Mouse (Mus musculus) cerebellum, adult 9-11 months (tissue): ENCODE data around the gene Etv5.

Experiments
- DNase-seq: peaks from one replicate; pipeline ENCODE4 v3.0.0; 2022

The Etv5 gene

GRCm38 (mm10) chr16:22428853-22429341 is 10.6 kb downstream of the Etv5 start:
- DNase-seq: peak; percentile 86

GRCm38 (mm10) chr16:22426866-22427265 is 12.7 kb downstream of the Etv5 start:
- DNase-seq: no peak

- DNase-seq: no peak
These were observed 17.3 kb downstream of the Etv5 start for GRCm38 (mm10) chr16:22422256-22422655.

GRCm38 (mm10) chr16:22417931-22418330 is 21.6 kb downstream of the Etv5 start:
- DNase-seq: no peak

- DNase-seq: no peak
These were observed 22.5 kb downstream of the Etv5 start for GRCm38 (mm10) chr16:22417044-22417443.

- no peak for DNase-seq
These were observed 23.2 kb downstream of the Etv5 start for GRCm38 (mm10) chr16:22416140-22416848.

GRCm38 (mm10) chr16:22414205-22414754 is 25.2 kb downstream of the Etv5 start:
- no peak for DNase-seq

GRCm38 (mm10) chr16:22412459-22413229 is 26.9 kb downstream of the Etv5 start:
- no peak for DNase-seq

- DNase-seq: no peak
These were observed 27.8 kb downstream of the Etv5 start for GRCm38 (mm10) chr16:22411764-22412163.

- DNase-seq: no peak
These were observed 29.5 kb downstream of the Etv5 start for GRCm38 (mm10) chr16:22410000-22410399.

GRCm38 (mm10) chr16:22408642-22409360 is 30.7 kb downstream of the Etv5 start:
- no peak for DNase-seq

GRCm38 (mm10) chr16:22406747-22407146 is 32.8 kb downstream of the Etv5 start:
- DNase-seq: no peak

- DNase-seq: peak; percentile 83
These were observed 33.5 kb downstream of the Etv5 start for GRCm38 (mm10) chr16:22406050-22406449.

- DNase-seq: peak; percentile 32
These were observed 34.0 kb downstream of the Etv5 start for GRCm38 (mm10) chr16:22405492-22405891.

GRCm38 (mm10) chr16:22403715-22404114 is 35.8 kb downstream of the Etv5 start:
- DNase-seq: no peak

- no peak for DNase-seq
These were observed 36.9 kb downstream of the Etv5 start for GRCm38 (mm10) chr16:22402600-22402999.

GRCm38 (mm10) chr16:22400226-22400625 is 39.3 kb downstream of the Etv5 start:
- DNase-seq: no peak

- DNase-seq: no peak
These were observed 40.6 kb downstream of the Etv5 start for GRCm38 (mm10) chr16:22398784-22399453.

- no peak for DNase-seq
These were observed 41.2 kb downstream of the Etv5 start for GRCm38 (mm10) chr16:22398354-22398753.

GRCm38 (mm10) chr16:22396420-22396819 is 43.1 kb downstream of the Etv5 start:
- no peak for DNase-seq

GRCm38 (mm10) chr16:22395093-22395844 is 44.2 kb downstream of the Etv5 start:
- DNase-seq: no peak
